Mouse (Mus musculus) left cerebral cortex, postnatal 36 days (tissue): ENCODE data around the gene Dhx29. TPM values are rescaled to one million over a fixed set of nuclear protein-coding genes. Genes with fewer than 3 reads are reported as not detected.

Experiments
- DNase-seq, 2 experiments: peaks; one replicate each; pipeline ENCODE4 v3.0.0; 2021 to 2022; ENCODE audit warnings: low spot score in 2 of 2, mixed read lengths in 1 of 2
- intact Hi-C: fragments of 180-260 bp; cut with DNase I; formaldehyde crosslinking; loops from one replicate; pipeline ENCODE4 v1.15.1; 2025
- total RNA-seq, 2 experiments: library from RNA; stranded (reverse); gene quantifications; 2 replicates each; pipeline ENCODE4 v1.2.3; 2021

Gene Dhx29
- total RNA-seq, result 10 to 100 TPM; 19.1 to 21.0 TPM

- intact Hi-C loops, result loop anchor here (5.0 kb wide), 2 partner anchors 60 to 110 kb away; partner anchors contain the start of genes Ccno and Cdc20b
- peak; percentile 99 to 100 for DNase-seq
These were observed at the start of gene Dhx29, which contains the start of gene Mtrex for GRCm38 (mm10) chr13:112927287-112928001. TSS of gene Dhx29 (plus strand) at chr13:112927454. TSS of gene Mtrex (minus strand) at chr13:112927398.

- intact Hi-C loops, result no loop called here
- no peak for DNase-seq
These were observed 40.0 kb upstream of the Dhx29 start for GRCm38 (mm10) chr13:112887234-112887633.

GRCm38 (mm10) chr13:112902176-112902575, 25.1 kb upstream of the Dhx29 start:
- intact Hi-C loops, result no loop called here
- no peak for DNase-seq

- no peak for DNase-seq
- intact Hi-C loops, result loop anchor here (5.0 kb wide), 1 partner anchor 237 kb away; no protein-coding TSS in a partner anchor
These were observed 17.6 kb upstream of the Dhx29 start for GRCm38 (mm10) chr13:112909663-112910062.

- intact Hi-C loops, result no loop called here
- DNase-seq, result no peak
These were observed 16.8 kb upstream of the Dhx29 start for GRCm38 (mm10) chr13:112910434-112910833.

GRCm38 (mm10) chr13:112919141-112919865, 8.0 kb upstream of the Dhx29 start:
- DNase-seq, result no peak
- intact Hi-C loops, result no loop called here

GRCm38 (mm10) chr13:112920906-112921305, 6.3 kb upstream of the Dhx29 start:
- no peak for DNase-seq
- intact Hi-C loops, result no loop called here

- DNase-seq, result no peak
- intact Hi-C loops, result loop anchor here (5.0 kb wide), 2 partner anchors 62 to 112 kb away; partner anchors contain the start of genes Ccno and Cdc20b
These were observed 2.0 kb upstream of the Dhx29 start for GRCm38 (mm10) chr13:112925266-112925665.

- intact Hi-C loops, result loop anchor here (5.0 kb wide), 2 partner anchors 61 to 111 kb away; partner anchors contain the start of genes Ccno and Cdc20b
- no peak for DNase-seq
These were observed 1.3 kb upstream of the Dhx29 start for GRCm38 (mm10) chr13:112925976-112926375.

- intact Hi-C loops, result loop anchor here (5.0 kb wide), 2 partner anchors 61 to 111 kb away; partner anchors contain the start of genes Ccno and Cdc20b
- no peak for DNase-seq
These were observed 458 bp upstream of the Dhx29 start for GRCm38 (mm10) chr13:112926796-112927195.

GRCm38 (mm10) chr13:112928038-112928668, 899 bp downstream of the Dhx29 start:
- DNase-seq, result no peak
- intact Hi-C loops, result loop anchor here (5.0 kb wide), 2 partner anchors 59 to 109 kb away; partner anchors contain the start of genes Ccno and Cdc20b

- DNase-seq, result no peak
- intact Hi-C loops, result no loop called here
These were observed 10.9 kb downstream of the Dhx29 start for GRCm38 (mm10) chr13:112938130-112938529.

GRCm38 (mm10) chr13:112941879-112942330, 14.7 kb downstream of the Dhx29 start:
- DNase-seq, result peak; percentile 12 to 19
- intact Hi-C loops, result no loop called here

GRCm38 (mm10) chr13:112945312-112945711, 18.1 kb downstream of the Dhx29 start:
- intact Hi-C loops, result no loop called here
- DNase-seq, result peak; percentile 10 to 25

GRCm38 (mm10) chr13:112945900-112946299, 18.6 kb downstream of the Dhx29 start:
- DNase-seq, result no peak
- intact Hi-C loops, result no loop called here

GRCm38 (mm10) chr13:112954067-112954466, 26.8 kb downstream of the Dhx29 start:
- intact Hi-C loops, result no loop called here
- no peak for DNase-seq

- DNase-seq, result no peak
- intact Hi-C loops, result no loop called here
These were observed 35.8 kb downstream of the Dhx29 start for GRCm38 (mm10) chr13:112963081-112963480.

GRCm38 (mm10) chr13:112964421-112964820, 37.2 kb downstream of the Dhx29 start:
- no peak for DNase-seq
- intact Hi-C loops, result no loop called here

- intact Hi-C loops, result no loop called here
- DNase-seq, result no peak
These were observed 40.0 kb downstream of the Dhx29 start for GRCm38 (mm10) chr13:112967267-112967666.

GRCm38 (mm10) chr13:112976720-112977119, 49.5 kb downstream of the Dhx29 start:
- intact Hi-C loops, result no loop called here
- DNase-seq, result no peak
